Mouse (Mus musculus) liver, embryonic 14.5 days (tissue): ENCODE results near the gene Entpd2.

Experiments
- CTCF ChIP-seq: IDR thresholded peaks from 2 replicates; pipeline ENCODE4 v1.5.1; 2016; ENCODE audit warnings: antibody characterized with exemption, low read depth, control low read depth
- EP300 ChIP-seq: IDR thresholded peaks from 2 replicates; pipeline ENCODE4 v1.6.1; 2016; ENCODE audit warnings: antibody characterized with exemption, low read depth

DNA sequence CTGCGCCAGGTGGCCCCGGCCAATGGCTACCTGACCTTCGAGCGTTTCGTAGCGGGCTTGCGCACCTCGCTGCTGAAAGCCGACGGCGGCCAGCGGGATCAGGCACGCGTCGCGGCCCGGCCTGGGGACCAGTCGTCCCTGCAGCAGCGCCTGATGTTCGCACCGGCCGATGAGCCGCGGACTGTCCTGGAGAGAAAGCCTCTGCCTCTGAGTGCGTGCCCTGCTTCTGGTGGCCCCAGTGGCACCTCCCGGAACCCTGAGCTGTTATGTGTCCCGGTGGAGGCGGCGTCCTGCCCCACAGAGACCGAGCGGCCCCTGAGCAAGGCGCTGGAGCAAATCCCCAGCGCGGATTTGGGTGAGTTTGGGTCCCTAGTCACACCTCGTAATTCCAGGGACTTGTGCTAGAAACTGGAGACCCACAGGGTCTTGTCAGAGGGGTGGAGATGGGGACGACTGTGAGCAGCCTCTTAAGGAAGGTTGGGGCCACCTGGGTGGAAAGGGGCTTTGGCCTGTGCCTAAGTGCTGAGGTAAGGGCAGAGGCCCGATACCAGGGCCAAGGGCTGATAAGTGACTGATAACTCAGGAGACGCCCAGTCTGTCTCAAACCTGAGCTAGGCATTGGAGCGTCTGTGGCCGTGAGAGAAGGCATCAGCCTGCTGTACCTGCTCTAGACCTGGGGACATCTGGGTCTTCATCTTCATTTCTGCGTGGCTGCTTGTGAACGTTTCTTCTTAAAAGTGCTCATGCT, 22.9 kb upstream of the Entpd2 start:
- TF ChIP-seq EP300 (no peak), CTCF (no peak)
